Mouse (Mus musculus) embryo, embryonic 10.5 days (tissue): Measurements from ENCODE around the gene Ssu72.

Experiments used
- DNase-seq: peaks from one replicate; pipeline ENCODE4 v3.0.0-alpha.2; 2015; ENCODE audit warnings: low spot score

Gene Ssu72

DNA sequence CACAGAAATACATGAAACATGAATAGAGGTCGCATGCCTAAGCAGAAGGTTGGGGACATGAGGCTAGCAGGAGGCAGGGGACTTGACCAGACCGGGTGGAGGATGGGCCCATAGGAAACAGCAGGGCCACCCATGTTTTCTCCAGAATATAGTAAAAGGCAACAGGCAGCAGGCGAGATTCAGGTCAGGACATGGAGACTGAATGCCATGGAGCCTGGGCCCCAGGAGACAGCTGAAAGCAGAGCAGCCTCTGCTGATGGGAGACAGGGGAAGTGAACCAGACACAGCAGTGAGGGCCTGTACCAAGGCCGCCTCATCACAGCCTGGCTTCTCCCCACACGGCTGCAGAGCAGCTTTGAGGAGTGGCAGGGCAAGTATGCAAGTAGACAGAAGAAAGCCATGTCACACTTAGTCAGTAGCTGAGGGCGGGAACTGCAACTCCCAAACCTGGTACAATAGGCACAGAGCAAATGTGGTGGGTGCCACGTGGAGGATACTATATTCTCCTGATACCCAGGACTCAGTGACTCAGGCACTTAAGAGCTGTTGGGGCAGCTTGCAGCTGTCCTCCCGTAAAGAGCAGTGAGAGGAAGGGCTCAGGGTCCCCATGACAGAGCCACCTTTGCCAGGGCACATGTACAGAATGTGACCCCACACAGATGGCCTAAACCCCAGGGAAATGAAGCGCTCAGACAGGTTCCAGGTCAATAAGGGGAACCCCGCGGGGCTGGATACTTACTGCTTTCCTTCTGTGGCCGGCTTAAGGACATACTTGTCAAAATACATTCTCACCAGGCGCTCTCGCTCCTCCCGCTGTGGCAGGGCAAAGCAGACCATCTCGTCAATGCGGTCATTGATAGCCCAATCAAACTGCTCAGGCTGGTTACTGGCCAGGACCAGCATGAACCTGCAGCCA is 42.2 kb downstream of the Ssu72 start:
- DNase-seq, result no peak

DNA sequence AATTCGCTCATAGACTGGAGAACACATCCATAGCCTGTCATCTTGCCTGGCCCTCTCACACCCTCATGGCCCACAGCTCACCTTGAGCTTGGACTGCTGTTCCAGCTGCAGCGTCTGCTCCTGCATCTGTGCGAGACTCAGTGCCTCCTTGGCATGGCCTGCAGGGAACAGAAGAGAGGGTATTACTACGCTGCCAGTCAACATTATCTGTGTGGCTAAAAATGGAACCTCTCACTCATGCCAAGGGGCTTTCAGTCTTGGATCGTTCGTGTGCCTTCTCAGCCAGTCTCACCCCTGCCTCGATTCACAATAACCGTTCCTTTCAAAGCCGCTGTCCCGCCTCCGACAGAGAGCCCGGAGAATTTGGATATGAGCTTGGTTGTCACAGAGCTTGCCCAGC is 52.4 kb downstream of the Ssu72 start:
- no peak for DNase-seq

DNA sequence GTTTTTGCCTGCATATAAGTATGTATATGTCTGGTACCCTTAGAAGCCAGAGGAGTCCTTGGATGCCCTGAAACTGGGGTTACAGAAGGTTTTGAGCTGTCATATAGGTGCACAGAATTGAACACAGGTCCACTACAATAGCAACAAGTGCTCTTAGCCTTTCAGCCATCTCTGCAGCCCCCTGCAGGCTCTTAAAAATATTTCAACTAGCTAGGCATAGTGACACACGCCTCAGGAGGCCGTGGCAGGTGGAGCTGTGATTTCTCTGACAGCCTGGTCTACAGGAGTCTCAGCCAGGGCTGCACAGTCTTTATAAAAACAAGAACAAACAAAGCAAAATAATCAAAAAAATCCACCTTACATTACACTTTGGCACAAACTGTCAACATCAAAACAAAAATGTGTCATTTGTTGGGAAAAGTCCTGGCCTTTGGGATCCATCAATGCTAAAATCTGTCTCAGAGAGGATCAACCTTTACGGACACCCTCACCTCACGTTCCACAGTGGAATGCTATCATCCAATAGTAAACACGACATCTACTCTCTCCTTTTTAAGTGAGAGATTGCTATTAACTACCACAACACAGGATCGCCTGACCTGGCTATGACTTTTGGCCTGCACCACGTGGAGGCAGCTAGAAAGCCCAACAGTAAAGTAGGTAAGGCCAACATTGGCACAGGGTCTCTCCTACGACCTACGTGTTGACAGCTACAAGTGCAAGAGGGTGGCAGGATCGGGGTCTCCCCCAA is 55.4 kb downstream of the Ssu72 start:
- DNase-seq, result peak; percentile 61

DNA sequence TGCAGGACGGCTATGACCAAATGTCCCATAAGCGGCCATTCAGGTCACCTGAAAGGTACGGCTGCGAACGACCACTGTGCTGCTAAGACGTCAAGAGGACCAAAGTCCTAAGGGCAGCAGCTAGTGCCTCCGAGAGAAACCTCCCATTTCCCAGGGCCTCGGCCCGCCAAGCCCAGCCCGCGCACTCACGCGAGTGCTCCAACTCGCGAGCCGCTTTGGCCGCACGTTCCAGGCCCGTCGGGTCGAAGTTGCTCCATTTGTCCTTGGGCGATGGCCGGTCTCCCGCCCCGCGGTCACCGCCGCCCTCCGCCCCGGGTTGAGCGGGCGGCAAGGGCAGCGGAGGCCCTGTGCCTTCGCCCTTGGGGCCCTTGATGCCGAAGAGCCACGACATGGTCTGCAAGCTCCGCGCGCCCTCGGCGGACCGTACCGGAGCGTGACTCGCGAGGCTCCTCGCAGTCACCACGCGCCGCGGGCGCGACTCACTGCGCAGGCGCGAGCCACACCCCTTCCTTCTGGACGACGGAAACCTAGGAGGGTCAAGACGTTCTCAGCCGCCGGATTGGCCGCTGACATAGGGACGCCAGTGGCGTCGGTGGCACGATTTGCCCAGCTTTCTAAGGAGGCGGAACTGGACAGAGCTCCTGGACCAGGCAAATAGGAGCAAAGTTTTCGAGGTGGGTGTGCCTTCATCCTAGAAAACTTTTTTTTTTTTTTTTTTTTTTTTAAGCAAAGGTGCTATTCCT is 56.2 kb downstream of the Ssu72 start, which contains the start of gene Atad3a:
Gene Atad3a, minus strand, starts transcription at position 481 of the 743 bp plus-strand sequence.
- DNase-seq, result peak; percentile 97

DNA sequence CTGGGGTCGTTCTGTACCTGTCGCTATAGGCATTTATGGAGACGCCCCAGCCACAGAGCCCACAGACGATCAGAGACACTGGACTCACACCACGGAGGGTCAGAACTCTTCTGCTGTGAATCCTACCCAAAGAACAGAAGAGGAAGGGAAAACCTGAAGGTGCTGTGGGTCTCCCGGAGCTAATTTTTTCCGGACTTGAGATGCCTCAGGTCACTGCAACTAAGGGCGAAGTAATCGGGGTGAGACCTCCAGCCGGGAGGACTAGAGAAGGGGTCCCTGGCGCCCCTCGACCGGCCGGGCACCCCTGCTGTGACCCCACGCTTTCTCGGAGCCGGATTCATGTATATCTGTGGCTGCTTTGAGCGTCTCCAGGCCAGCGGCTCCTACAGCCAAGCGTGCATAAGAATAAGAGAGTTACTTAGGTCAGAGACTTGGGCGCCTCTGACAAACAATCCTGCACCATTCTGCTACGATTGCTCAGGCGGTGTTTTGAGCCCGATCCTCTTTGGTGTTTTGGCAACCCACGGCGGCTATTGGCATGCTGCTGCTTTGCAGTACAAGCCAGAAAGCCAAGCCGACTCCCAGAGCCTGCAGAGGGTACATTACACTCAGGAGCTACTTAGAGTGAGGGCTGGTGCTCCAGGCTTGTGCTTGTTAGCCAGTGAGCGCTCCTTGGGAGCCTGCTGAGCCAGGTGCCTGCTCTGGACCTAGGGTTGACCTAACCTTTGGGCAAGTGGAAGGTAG is 56.9 kb downstream of the Ssu72 start:
- no peak for DNase-seq

DNA sequence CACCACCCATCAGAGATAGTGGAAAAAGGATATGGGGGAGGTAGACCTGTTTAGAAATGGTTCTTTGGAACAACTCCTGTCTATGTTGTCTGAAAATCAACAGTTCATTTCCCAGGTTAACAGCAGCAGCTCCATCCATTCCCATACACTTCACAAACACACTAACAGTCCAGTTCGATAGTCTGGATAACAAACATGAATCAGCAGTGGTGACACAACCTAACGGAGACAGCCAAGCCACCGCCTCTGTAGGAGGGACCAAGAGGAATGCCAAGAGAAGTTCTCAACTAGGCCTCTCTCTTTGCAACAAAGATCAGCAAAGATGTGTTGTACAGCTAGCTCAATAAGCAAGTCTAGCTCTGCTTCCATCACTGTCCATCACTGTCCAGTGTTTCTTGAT is 57.8 kb downstream of the Ssu72 start:
- DNase-seq, result no peak

DNA sequence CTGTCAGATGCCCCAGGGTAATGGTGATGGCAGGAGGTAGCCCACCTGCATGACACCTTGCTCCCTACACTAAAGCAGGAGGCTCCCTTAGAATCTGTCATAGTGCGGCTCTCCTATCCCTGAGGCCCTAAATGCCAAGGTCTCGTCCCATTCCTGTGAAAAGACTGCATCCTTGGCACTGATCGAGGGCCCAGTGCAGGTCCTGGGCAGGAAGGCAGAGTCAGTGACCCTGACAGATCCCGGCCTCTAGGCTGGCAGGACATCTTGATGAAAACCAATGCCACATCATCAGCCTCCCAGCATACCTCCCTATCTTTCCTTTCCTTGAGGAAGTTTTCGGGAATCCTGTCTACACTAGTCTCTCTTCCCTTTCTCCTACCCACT is 64.9 kb downstream of the Ssu72 start:
- DNase-seq, result no peak

DNA sequence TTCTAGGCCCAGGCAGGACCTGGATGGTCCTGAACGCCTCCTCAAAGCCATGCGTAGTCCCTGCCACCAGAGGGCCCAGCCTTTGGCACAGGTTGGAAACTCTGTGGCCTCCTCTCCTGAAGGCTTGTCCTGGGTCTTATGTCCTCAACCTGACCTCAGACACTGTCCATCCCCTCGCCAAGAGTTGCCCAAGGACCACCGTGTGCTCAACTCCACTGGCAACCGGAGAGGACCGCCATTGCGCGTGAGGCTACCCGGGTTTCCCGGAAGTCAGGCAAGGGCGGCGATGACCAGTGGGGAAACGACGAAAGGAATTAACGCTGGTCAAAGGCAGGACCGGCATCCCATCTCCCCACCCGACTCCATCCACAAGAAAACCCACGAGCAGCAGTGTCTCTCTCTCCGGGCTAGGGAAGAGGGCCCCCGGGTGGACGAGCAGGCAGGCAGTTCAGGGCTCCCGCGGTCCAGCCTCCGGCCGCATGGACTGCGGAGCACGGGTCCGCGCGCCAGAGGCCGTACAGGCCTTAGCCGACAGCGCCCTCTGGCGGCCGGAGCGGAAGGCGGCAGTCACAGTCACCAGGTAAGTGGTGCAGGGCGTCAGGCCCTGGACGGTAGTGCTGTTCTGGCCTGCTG is 65.4 kb downstream of the Ssu72 start:
- DNase-seq, result peak; percentile 93

DNA sequence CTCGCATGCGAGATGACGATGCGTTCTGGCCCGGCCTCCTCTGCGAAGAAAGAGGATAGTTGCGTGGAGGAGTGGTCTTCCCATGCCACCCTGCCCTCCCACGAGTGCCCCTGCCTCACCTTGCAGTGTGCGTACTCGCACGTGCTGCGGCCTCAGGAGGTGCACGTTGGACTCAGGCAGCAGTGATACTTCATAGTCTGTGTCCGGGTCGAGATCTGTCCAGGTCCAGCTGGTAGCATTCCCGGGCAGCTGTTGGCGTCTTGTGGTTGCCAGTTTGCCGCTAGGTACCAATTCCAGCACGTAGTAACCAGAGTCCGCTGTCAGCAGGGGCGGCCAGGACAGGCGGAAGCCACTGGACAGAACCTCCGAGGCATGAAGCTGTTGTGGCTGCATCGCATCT is 66.0 kb downstream of the Ssu72 start:
- no peak for DNase-seq

DNA sequence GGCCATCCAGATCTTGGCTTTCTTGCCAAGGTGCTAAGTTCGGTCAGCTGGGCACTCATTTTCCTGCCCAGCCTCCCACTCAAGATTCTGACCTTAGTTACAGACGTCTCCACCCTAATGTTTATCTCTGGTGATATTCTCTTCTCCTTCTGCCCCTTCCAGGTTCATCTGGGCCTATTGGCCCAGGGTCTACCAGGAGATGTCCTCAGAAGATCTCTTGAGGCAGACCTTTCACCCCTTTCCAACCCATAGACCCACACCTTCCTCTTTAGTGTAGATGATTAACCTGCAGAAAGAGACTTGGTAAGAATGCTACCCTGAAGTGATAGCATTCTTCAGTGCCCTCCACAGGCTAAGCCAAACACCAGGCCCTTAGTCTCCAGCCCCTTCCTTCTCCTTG is 67.1 kb downstream of the Ssu72 start:
- no peak for DNase-seq

DNA sequence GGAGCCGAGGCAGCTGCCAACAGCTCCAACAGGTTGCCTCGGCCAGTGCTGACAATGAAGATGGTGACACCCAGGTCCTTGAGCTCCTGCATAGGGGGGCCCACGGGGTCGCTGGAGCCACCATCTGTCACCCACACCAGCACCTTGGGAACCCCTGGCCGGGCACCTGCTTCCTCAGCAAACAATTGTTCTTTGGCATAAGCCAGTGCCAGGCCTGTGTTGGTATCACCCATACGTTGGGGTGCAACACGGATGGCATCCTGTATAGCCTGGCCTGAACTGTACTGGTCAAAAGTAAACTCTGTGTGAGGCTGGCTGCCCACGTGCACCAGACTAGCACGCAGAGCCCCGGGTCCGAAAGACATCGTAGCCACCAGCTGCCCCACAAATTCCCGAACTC is 68.2 kb downstream of the Ssu72 start:
- no peak for DNase-seq

DNA sequence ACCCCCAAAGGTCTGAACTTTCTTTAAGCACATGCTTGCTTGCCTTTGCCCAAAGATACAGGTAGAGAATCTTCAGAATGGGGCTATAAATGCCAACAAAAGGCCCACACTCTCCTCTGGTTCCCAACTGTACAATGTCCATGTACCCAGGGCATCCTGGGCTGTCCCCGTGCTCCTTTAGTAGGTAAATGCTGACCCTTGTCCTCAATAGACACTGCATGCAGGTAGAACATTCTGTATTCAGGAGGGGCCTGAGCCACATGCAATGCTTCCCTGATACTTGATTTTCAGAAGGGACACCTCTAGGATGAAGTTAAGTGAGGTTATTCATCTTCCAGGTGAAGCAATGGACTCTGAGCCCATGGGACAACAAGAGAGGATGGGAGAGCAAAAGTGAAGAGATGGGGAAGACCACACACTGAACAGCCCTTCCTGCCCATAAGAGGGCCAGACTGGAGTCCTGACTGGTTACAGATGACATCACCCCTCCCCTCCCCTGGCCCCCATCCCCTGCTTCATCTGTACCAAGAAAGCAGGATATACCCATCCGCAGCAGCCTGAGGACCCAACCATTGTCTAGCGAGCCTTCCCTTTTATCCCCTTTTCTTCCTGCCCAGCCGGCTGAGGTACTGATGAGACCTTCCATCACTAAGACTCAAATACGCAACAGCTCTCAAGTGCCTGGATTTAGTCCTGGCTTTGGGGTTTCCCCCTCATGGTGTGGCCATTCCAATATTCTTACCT is 68.9 kb downstream of the Ssu72 start:
- no peak for DNase-seq

DNA sequence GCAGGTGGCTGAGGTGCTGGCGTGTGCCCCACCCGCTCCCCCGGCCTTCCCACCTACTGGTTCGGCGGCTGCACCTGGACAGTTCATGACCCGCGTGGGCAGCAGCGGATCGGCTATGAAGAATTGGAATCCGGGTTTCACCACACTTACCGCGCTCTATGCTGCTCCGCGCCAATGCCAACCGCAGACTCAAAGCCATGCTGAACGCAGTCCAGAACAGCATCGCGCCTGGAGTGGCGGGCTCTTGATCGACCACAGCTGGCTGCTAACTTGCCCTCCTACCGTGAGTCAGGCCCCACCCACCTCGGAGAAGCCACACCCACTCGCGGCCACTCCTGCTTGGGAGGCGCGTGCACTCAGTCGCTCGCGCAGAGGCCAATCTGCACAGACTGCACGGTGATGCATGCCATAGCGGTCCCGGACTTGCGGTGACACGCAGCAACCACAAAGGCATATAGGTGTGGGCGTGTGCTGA is 69.7 kb downstream of the Ssu72 start, which contains the start of gene Vwa1:
Gene Vwa1, minus strand, starts transcription at position 419 of the 475 bp plus-strand sequence.
- DNase-seq, result peak; percentile 89

DNA sequence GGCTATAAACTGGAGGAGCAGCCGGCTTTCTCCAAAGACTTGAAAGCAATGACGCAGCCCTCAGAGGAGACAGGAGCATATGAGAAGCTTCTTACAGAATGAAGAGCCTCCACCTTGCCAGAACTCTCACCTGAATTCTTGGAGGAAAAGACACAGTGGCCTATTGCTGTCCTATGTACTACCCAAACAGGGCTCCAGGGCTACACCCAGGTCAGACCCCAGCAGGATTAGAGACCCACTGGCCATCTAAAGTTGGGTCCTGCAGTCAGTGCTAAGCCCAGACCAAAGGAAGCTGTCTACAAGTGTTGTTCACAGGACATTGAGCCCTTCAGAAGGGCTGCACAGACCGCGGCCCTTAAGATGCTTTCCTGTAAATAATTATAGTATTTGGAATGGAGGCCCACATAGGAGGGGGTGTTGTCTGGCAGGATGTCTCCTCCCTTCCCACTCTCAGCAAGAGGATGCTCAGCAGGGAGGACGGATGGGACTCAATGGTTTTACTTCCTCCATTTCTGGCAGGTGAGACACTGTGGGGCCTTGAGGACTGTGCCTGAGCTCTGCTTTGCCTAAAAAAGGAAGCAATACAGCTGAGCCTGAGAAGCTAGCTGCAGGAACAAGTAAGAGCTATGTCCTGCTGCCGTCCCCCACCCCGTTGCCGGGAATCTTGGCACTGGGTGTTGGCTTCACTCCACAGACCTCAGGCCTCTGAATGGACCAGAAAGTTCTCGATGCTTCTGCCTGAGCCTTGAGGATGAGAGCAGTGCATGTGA is 70.6 kb downstream of the Ssu72 start:
- DNase-seq, result no peak

DNA sequence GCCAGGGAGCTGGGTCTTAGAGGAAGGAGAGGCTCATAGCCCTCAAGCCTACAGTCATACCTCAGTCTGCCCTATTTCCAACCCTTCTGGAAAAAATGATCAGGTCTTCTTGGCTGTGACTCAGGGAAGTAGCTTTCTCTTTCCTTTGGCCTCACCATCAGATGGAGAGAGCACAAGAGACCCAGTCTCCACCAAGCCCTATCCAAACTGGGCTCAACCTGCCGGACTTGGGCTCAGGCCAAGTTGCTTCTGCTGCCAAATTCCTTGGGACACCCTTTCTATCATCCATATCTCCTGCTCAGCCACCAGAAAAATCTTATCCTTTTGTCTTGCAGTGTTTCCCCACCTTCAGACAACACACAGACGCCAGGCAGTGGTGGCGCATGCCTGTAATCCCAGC is 71.3 kb downstream of the Ssu72 start:
- no peak for DNase-seq

DNA sequence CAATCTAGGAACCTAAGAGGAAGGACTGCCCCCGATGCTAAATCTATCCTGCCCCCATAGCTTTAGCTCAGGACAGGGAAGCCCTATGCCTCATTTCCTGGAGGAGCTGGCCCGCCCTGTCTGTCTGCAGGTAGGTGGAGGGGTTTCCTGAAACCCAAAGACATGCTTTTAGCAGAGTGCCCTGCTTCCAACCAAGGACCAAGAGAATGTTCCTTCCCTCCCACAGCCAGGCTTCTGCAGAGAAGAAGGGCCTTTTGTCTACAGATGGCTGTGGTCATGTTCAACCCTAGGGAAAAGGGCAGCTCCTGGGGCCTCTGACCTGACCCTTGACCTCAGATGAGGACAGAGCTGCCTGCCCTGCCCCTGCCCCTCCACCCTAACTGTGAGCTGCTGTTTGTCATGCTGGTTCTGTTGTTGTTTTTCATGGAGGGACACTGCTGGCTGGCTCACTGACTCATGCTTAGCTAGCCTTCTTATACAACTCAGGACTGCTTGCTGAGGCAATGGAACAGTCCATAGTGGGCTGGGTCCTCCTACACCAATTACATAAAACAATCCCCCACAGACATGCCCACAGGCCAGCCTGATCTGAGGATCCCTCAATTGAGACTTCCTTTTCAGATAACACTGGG is 72.2 kb downstream of the Ssu72 start:
- DNase-seq, result peak; percentile 76

DNA sequence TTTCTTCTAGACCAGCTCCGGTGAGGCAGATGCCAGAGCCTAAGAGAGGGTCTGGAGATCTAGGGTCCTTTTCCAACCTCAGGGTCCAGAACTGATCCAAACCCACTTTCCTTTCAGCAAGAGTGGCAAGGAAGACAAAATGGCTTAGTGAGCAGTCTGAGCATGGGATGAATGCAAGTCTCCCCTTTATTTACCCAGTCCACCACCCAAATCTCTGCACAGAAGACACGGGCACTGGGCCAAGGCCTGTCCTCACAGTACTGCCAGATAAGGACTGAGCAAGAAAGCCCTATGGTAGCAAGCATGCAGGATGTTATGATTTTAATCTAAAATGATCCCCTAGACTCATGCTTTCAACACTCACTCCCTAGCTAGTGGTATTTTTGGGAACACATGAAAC is 73.2 kb downstream of the Ssu72 start:
- DNase-seq, result no peak

DNA sequence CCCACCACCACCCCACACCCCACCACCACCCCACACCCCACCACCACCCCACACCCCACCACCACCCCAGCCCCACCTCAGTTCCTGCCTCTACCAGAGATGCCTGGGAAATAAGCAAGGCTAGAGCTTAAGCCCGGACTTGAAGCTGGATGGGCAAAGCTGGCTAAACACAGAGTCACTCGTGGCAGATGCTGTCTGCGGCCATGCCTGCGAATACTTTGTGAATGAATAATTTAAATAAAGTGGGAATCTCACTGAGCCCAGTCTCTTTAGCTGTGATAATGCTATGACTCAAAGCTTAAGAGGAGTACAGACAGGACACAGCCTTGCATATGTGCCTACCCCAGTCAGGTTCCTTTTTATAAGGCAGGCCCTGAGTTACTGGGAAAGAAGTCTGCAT is 74.9 kb downstream of the Ssu72 start:
- DNase-seq, result no peak

DNA sequence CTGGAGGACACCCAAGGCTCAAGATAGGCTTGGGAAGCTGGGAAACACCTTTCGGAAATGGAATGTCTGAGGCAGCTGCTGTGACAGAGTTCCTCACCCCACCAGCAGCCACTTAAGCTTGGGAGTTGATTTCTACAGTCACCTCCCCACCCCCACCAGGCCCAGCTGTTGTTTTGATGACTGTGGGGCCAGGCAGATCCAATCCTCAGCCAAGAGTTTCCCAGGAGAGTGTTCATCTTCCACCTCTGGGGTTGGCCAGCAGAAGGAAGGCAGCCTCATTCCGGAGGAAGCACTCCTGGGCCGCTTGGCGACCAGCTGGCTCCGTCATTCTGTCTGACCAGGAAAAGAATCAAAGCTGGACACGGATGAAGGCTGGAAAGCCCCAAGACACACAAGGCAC is 76.3 kb downstream of the Ssu72 start:
- DNase-seq, result peak; percentile 50
